Mouse (Mus musculus): Measurements from ENCODE around the gene Il17a.

DNA sequence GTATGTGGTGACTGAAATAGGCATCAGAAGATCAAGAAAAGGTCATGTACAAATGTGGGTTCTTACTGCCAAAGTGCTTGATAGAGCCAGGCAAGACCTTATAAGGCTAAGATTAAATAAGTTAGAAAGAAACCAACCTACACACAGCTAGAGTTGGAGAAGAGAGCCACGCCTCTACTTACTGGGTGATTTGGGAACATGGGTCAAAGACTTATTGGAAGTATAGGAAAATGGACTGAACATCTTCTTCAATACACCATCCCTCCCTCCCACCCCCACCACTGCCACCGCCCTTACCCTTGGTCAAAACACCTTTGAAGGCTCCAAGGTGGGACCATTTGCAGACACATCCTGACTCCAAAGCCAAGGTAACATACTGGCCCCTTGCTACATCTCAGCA lies 45.3 kb upstream of the Il17a start:
- TF ChIP-seq EP300 (IDR thresholded peaks at IDR 0.05; ENCODE audit: low read depth) (no peak), CTCF (IDR thresholded peaks at IDR 0.05; ENCODE audit: low read depth) (no peak)
